Mouse (Mus musculus): ENCODE measurements around the gene Zfp691.

The Zfp691 gene

DNA sequence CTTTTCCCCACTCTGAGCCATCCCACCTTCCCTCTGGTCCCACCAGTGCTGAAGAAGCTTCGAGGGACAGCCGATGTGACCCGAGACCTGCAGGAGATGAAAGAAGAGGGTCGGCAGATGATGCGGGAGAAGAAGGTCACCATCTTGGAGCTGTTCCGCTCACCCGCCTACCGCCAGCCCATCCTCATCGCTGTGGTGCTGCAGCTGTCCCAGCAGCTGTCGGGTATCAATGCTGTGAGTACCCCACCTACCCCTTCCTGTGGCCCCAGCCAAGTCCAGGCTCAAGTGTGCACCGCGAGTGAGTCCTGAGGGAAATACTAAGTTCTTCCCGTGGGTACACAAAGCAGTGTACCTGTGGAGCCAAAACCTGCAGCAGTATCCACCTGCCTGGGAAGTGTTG, 40.7 kb downstream of the Zfp691 start:
- in situ Hi-C loops (cut with MboI; ENCODE audit: low pct_unique_long_range_greater_than_20kb in 1 of 2, low sequenced_read_pairs in 2 of 2, unreplicated experiment in 1 of 2): no loop called here

DNA sequence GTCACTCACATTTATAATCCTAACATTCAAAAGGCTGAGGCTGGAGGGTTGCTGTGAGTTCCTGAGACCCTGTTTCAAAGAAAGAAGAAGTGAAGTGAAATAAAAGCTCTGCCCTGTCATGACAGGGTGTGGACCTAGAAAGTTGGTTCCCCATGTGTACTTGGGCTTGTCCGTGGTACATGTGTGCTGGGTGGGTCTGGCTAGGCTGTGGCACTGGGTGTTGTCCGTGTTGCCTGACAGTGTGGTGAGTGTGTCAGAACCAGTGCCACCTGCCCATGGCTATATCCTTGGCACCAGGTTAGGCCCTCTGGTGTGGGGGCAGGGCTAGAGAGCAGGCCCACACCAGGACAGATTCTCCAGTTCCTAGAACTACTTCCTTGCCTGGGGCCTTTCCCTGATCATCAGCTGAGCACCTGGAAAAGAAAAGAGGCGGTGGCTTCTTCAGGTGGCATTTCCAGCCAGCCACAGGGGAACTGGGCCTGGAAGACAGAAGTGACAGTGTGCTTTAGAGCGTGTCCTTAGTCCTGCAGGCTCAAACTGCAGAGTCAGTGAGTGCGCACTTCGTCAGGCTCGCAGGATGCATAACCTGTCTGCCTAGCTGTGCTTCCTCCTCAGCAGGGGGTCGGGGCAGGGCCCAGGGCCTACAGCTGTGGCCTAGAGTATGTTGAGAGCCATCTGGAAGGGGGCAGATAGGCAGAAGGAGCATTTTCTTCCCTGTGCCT, 42.6 kb downstream of the Zfp691 start:
- in situ Hi-C loops (cut with MboI; ENCODE audit: low pct_unique_long_range_greater_than_20kb in 1 of 2, low sequenced_read_pairs in 2 of 2, unreplicated experiment in 1 of 2): no loop called here

- in situ Hi-C loops (cut with MboI; ENCODE audit: low pct_unique_long_range_greater_than_20kb in 1 of 2, low sequenced_read_pairs in 2 of 2, unreplicated experiment in 1 of 2): no loop called here
These were observed 44.9 kb downstream of the Zfp691 start for GRCm38 (mm10) chr4:119129096-119129495.

- in situ Hi-C loops (cut with MboI; ENCODE audit: low pct_unique_long_range_greater_than_20kb in 1 of 2, low sequenced_read_pairs in 2 of 2, unreplicated experiment in 1 of 2): no loop called here
These were observed 45.4 kb downstream of the Zfp691 start for GRCm38 (mm10) chr4:119128547-119128946.

- in situ Hi-C loops (cut with MboI; ENCODE audit: low pct_unique_long_range_greater_than_20kb in 1 of 2, low sequenced_read_pairs in 2 of 2, unreplicated experiment in 1 of 2): no loop called here
These were observed 46.8 kb downstream of the Zfp691 start for GRCm38 (mm10) chr4:119127229-119127628.

DNA sequence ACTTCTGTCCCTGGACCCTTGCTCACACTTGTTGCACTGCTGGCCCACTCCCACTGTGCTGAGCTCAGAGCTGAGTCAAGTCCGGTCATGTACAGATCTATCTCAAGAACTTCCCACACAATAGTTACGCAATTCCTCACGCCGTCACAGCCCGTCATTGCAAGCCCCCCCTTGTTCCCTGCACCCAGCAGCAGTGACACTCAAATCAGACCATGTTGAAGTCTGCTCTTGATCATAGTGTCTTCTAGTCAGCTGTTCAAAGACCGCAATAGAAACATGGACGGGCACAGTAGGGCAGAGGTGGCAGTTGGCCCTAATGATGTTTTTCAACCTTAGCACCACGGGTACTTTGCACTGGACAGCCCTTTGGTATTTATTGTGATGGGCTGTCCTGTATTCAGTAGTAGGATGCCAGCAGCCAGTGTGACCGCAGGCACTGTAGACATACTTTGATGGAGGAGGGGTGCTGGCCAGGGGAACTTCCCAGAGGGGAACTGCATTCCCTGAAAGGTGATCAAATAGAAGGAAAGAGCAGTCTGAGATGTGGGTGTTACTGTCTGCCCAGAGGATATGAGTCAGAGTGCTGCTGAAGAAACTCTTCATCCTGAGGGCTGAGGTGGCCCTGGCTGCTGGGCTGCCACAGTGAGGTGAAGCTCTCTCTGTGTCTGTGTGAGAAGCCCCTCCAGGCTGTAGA, 48.3 kb downstream of the Zfp691 start:
- in situ Hi-C loops (cut with MboI; ENCODE audit: low pct_unique_long_range_greater_than_20kb in 1 of 2, low sequenced_read_pairs in 2 of 2, unreplicated experiment in 1 of 2): no loop called here

DNA sequence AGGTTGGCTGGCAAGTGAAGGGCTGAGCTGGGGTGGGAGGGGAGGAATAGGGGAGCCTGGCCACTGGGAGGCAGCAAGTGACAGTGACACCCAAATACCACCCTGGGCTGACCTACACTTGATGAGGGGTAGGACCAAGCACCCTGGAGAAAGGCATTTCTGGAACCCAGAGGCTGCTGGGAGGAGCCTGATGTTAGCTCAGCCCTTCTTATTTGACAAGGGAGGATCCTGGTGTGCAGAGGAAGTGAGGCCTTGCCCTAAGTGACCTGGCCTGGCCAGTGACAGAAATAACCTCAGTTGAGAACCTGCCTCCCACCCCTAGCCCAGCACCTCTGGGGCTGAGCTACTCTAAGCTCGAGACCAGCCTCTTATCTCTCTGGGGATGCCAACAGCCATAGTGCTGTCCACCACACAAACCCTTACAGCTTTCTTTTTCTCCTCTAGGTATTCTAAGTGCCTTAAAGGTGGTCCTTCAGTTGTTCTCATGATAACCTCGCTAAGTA, 49.2 kb downstream of the Zfp691 start:
- in situ Hi-C loops (cut with MboI; ENCODE audit: low pct_unique_long_range_greater_than_20kb in 1 of 2, low sequenced_read_pairs in 2 of 2, unreplicated experiment in 1 of 2): no loop called here

- in situ Hi-C loops (cut with MboI; ENCODE audit: low pct_unique_long_range_greater_than_20kb in 1 of 2, low sequenced_read_pairs in 2 of 2, unreplicated experiment in 1 of 2): no loop called here
These were observed 52.7 kb downstream of the Zfp691 start for GRCm38 (mm10) chr4:119121249-119121648.

DNA sequence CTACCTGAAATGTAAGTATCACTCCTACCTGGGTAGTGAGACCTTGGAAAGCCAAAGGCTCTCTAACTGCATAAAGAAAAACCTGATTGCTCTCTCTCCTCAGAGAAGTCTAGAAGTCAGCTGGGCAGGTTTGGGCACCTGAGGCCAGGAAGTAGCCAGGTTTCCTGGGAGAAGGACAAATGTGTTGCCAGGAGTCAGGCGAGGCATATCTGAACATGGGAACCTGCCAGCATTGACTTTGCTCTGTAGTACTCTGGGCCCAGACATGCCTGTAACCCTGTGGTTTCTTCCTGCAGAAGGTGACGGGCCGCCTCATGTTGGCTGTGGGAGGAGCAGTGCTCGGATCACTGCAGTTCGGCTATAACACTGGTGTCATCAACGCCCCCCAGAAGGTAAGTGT, 53.9 kb downstream of the Zfp691 start:
- in situ Hi-C loops (cut with MboI; ENCODE audit: low pct_unique_long_range_greater_than_20kb in 1 of 2, low sequenced_read_pairs in 2 of 2, unreplicated experiment in 1 of 2): no loop called here

All from mouse embryonic stem cell (cell line).